Mouse (Mus musculus) brain, embryonic 18.5 days (tissue): ENCODE data around the gene Ccdc107.
A peak's percentile ranks its signal among the peaks of the same experiment; 100 is the strongest.
"Not testable (repeated sequence)": the region's sequence is repeated elsewhere in the genome, so short reads cannot be mapped to it uniquely, and the experiment has no call there.

Experiments used
- DNase-seq: peaks from one replicate; pipeline ENCODE4 v3.0.0-alpha.2; 2012; ENCODE audit warnings: low read depth, low spot score

Ccdc107 gene

GRCm38 (mm10) chr4:43485666-43486065, 7.0 kb upstream of the Ccdc107 start:
- not testable (repeated sequence) for DNase-seq

GRCm38 (mm10) chr4:43489611-43490010, 3.1 kb upstream of the Ccdc107 start:
- DNase-seq, result no peak

GRCm38 (mm10) chr4:43490801-43491200, 1.9 kb upstream of the Ccdc107 start:
- no peak for DNase-seq

GRCm38 (mm10) chr4:43492101-43492820, 439 bp upstream of the Ccdc107 start:
- DNase-seq, result no peak

- DNase-seq, result peak; percentile 91
Observed at GRCm38 (mm10) chr4:43493186-43493845, 616 bp downstream of the Ccdc107 start.

GRCm38 (mm10) chr4:43493846-43494240, 1.1 kb downstream of the Ccdc107 start:
- no peak for DNase-seq

- DNase-seq, result no peak
Observed at GRCm38 (mm10) chr4:43496587-43496986, 3.9 kb downstream of the Ccdc107 start.

GRCm38 (mm10) chr4:43497405-43497804, 4.7 kb downstream of the Ccdc107 start:
- DNase-seq, result no peak

- DNase-seq, result no peak
Observed at GRCm38 (mm10) chr4:43497946-43498345, 5.2 kb downstream of the Ccdc107 start.

GRCm38 (mm10) chr4:43498983-43499382, 6.3 kb downstream of the Ccdc107 start:
- no peak for DNase-seq

- peak; percentile 36 for DNase-seq
Observed at GRCm38 (mm10) chr4:43499407-43500333, 7.0 kb downstream of the Ccdc107 start, which contains the start of gene Arhgef39. Gene Arhgef39, minus strand, starts transcription at chr4:43499695.

- no peak for DNase-seq
Observed at GRCm38 (mm10) chr4:43503041-43503440, 10.3 kb downstream of the Ccdc107 start.

- DNase-seq, result no peak
Observed at GRCm38 (mm10) chr4:43503506-43503905, 10.8 kb downstream of the Ccdc107 start.

- no peak for DNase-seq
Observed at GRCm38 (mm10) chr4:43504269-43504668, 11.6 kb downstream of the Ccdc107 start.

- DNase-seq, result no peak
Observed at GRCm38 (mm10) chr4:43506074-43506473, 13.4 kb downstream of the Ccdc107 start.

GRCm38 (mm10) chr4:43506536-43507185, 14.0 kb downstream of the Ccdc107 start, which contains the start of gene Car9:
Gene Car9, plus strand, starts transcription at chr4:43506966.
- DNase-seq, result no peak

- no peak for DNase-seq
Observed at GRCm38 (mm10) chr4:43507938-43508665, 15.4 kb downstream of the Ccdc107 start.

GRCm38 (mm10) chr4:43508666-43508997, 15.9 kb downstream of the Ccdc107 start:
- DNase-seq, result no peak

GRCm38 (mm10) chr4:43509109-43509508, 16.4 kb downstream of the Ccdc107 start:
- DNase-seq, result no peak

- DNase-seq, result no peak
Observed at GRCm38 (mm10) chr4:43511675-43512454, 19.2 kb downstream of the Ccdc107 start.
